Mouse (Mus musculus) C2C12 (cell line): ENCODE data around the gene Pigt.

Experiments
- CTCF ChIP-seq: IDR thresholded peaks from one replicate; pipeline ENCODE4 v1.5.1; 2011; ENCODE audit not compliant: control insufficient read depth, insufficient read depth, insufficient read length
- FOSL1 ChIP-seq: IDR thresholded peaks from one replicate; pipeline ENCODE4 v1.8.0; 2011; ENCODE audit warnings: mild to moderate bottlenecking, low read length; ENCODE audit not compliant: poor library complexity, insufficient read depth, severe bottlenecking
- MYOD1 ChIP-seq: IDR thresholded peaks from one replicate; pipeline ENCODE4 v1.6.1; 2011; ENCODE audit warnings: low read depth; ENCODE audit not compliant: control insufficient read depth, insufficient read length
- MYOG ChIP-seq: IDR thresholded peaks from one replicate; pipeline ENCODE4 v1.6.1; 2011; ENCODE audit not compliant: control insufficient read depth, insufficient read length; ENCODE audit errors: extremely low read depth
- USF1 ChIP-seq: IDR thresholded peaks from one replicate; pipeline ENCODE4 v1.6.1; 2011; ENCODE audit warnings: low read depth, mild to moderate bottlenecking, control low read depth, moderate library complexity

- TF ChIP-seq CTCF (no peak), USF1 (no peak), MYOG (no peak), MYOD1 (no peak), FOSL1 (no peak)
Observed at GRCm38 (mm10) chr2:164487115-164487527, 10.2 kb upstream of the Pigt start.
